Mouse (Mus musculus) liver, adult 2 months (tissue): ENCODE data around the gene Shroom1. TPM values are rescaled to one million over a fixed set of nuclear protein-coding genes. Genes with fewer than 3 reads are reported as not detected.

Experiments used
- DNase-seq: peaks from one replicate; pipeline ENCODE4 v3.0.0-alpha.2; 2011; ENCODE audit warnings: low read depth, low spot score; ENCODE audit errors: extremely low read depth
- H3K27ac ChIP-seq: fragments of 200-500 bp; replicated peaks from 2 replicates; pipeline ENCODE4 v1.5.1; 2012; ENCODE audit warnings: low read depth, mild to moderate bottlenecking, control low read depth, inconsistent platforms, low read length; ENCODE audit not compliant: insufficient read depth
- H3K27me3 ChIP-seq: fragments of 200-500 bp; 2 replicates; pipeline ENCODE4 v1.6.1; 2012; ENCODE audit warnings: mild to moderate bottlenecking, moderate library complexity, low read length, inconsistent platforms; ENCODE audit not compliant: control insufficient read depth, insufficient read depth
- H3K36me3 ChIP-seq: fragments of 200-500 bp; 2 replicates; pipeline ENCODE4 v1.6.1; 2012; ENCODE audit warnings: low read length, inconsistent platforms; ENCODE audit not compliant: control insufficient read depth, insufficient read depth
- H3K4me1 ChIP-seq: fragments of 200-500 bp; 2 replicates; pipeline ENCODE4 v1.6.1; 2011; ENCODE audit warnings: low read length; ENCODE audit not compliant: control insufficient read depth, insufficient read depth
- H3K4me3 ChIP-seq: fragments of 200-500 bp; 2 replicates; pipeline ENCODE4 v1.5.1; 2011; ENCODE audit warnings: low read depth, mild to moderate bottlenecking, control low read depth, low read length, moderate library complexity; ENCODE audit not compliant: insufficient read depth
- H3K79me2 ChIP-seq: fragments of 200-500 bp; 2 replicates; pipeline ENCODE4 v1.6.1; 2012; ENCODE audit warnings: inconsistent platforms, mild to moderate bottlenecking, low read length, moderate library complexity; ENCODE audit not compliant: control insufficient read depth, insufficient read depth
- H3K9ac ChIP-seq: fragments of 200-500 bp; 2 replicates; pipeline ENCODE4 v1.6.1; 2012; ENCODE audit warnings: low read depth, mild to moderate bottlenecking, control low read depth, inconsistent platforms, low read length
- CTCF ChIP-seq: fragments of 200-500 bp; IDR thresholded peaks from 2 replicates; pipeline ENCODE4 v1.5.1; 2011; ENCODE audit warnings: low read depth, low read length, control low read depth
- POLR2A ChIP-seq: fragments of 200-500 bp; IDR thresholded peaks from 2 replicates; pipeline ENCODE4 v1.6.1; 2011; ENCODE audit warnings: low read length, control low read depth; ENCODE audit not compliant: insufficient read depth; ENCODE audit errors: extremely low read depth
- WGBS: fragments of 180-500 bp; shearing (Covaris S2); methylation state at CpG from one replicate; pipeline ENCODE4 v1.1.7; 2018; 5-methylcytosine and 5-hydroxymethylcytosine counted together
- polyA plus RNA-seq: library from polyadenylated mRNA; depleted of rRNA; stranded (reverse); fragments of >200 nt; gene quantifications from 2 replicates; pipeline ENCODE4 v1.2.3, GENCODE M21; 2012
- total RNA-seq: library from RNA; depleted of rRNA; stranded (reverse); fragments of >200 nt; gene quantifications from 2 replicates; pipeline ENCODE4 v1.2.3, GENCODE M21; 2014

Shroom1 gene
- total and polyA plus RNA-seq, 2 experiments: 12.8 to 43.4 TPM

DNA sequence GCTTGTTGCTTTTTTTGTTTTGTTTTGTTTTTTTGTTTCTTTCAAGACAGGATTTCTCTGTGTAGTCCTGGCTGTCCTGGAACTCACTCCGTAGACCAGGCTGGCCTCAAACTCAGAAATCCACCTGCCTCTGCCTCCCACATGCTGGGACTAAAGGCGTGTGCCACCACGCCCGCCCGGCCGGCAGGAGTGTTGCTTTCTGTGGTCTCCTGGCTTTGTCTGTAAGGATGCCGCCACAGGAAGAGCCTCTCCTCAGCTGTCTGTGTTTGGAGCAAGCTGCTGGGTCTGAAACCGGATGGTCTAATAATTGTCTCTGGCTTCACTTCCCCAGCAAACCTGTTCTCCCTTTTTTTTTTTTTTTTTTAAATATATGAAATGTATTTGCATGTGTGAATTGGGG, 21.5 kb upstream of the Shroom1 start:
- Histone ChIP-seq H3K27me3 (no peaks in the 10 kb centered on the region), H3K27ac (no peak overlapping the region), H3K4me3 (no peak overlapping the region), H3K79me2 (no peaks in the 10 kb centered on the region), H3K9ac (no peak overlapping the region), H3K36me3 (no peaks in the 10 kb centered on the region), H3K4me1 (peaks cover 3% of the 10 kb centered on the region; the same call in 1 of the 2 replicates)
- no peak for DNase-seq
- no peak for TF ChIP-seq POLR2A
- no peak for TF ChIP-seq CTCF
- WGBS: 92% methylated on average over 8 of the region's 8 CpGs

DNA sequence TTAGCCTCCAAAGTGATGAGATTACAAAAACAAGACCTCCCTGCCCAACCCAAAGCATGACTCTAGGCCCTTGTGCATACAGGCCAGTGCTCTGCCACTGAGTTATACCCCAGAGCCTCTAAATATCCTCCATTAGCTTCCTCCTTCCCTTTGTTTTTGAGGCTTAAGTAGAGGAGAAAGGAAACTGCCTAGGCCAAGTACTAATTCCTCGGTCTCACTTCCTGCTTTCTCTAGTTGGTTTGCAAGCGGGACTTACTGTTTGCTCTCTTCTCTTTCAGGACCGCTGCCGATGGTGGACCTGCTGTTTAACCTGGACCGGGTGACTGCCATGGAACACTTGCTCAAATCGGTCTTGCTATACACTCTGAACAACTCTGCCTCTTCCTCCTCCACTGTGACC, 20.7 kb upstream of the Shroom1 start:
- TF ChIP-seq CTCF (no peak), POLR2A (no peak)
- DNase-seq: no peak

DNA sequence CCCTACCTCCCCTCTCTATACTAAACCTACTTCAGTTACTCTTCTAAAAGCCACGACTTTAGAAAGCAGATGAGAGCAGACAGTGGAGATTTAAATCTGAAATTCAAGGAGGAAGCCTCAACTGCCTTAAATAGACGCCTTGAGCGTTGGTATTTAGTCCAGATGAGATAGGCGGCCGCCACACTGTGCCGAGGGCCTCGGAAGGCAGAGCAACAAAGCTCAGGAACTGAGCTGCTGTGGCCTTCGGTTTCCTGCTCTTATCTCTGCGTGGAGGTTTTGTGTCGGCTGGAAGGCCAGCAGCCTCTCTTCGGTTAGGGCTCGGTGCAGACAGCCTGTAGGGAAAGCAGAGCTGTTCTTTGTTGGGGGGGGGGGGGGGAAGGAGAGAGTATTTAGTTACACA, 15.1 kb upstream of the Shroom1 start:
- no peak overlapping the region for H3K9ac ChIP-seq
- TF ChIP-seq CTCF (no peak), POLR2A (no peak)
- H3K79me2 ChIP-seq: no peaks in the 10 kb centered on the region
- H3K27ac ChIP-seq: no peak overlapping the region
- no peaks in the 10 kb centered on the region for H3K27me3 ChIP-seq
- no peak overlapping the region for H3K4me3 ChIP-seq
- DNase-seq: no peak
- WGBS: 52% methylated on average over 12 of the region's 12 CpGs
- H3K36me3 ChIP-seq: no peaks in the 10 kb centered on the region
- peaks cover 10% of the 10 kb centered on the region for H3K4me1 ChIP-seq

More for the DNA sequence above, 20.7 kb upstream of the Shroom1 start:
- WGBS: 78% methylated on average over 6 of the region's 6 CpGs
- Histone ChIP-seq H3K4me1 (peaks cover 3% of the 10 kb centered on the region; the same call in 1 of the 2 replicates), H3K4me3 (no peak overlapping the region), H3K27me3 (no peaks in the 10 kb centered on the region), H3K79me2 (no peaks in the 10 kb centered on the region), H3K9ac (no peak overlapping the region), H3K36me3 (no peaks in the 10 kb centered on the region), H3K27ac (no peak overlapping the region)

DNA sequence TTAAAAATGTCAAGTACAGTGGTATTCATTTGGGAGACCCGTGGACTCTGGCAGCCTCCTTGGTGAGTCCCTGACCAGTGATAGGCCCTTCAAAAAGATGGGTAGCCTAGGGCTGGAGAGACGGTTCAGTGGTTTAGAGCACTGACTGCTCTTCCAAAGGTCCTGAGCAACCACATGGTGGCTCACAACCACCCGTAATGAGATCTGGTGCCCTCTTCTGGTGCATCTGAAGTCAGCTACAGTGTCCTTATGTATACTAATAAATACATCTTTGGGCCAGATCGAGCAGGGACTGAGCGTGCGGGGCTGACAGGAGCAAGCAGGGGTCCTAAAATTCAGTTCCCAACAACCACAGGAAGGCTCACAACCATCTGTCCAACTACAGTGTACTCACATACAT, 13.1 kb upstream of the Shroom1 start:
- no peaks in the 10 kb centered on the region for H3K36me3 ChIP-seq
- DNase-seq: peak; percentile 44
- TF ChIP-seq CTCF: peak; percentile 62
- TF ChIP-seq POLR2A: no peak
- no peak overlapping the region for H3K4me3 ChIP-seq
- H3K27me3 ChIP-seq: no peaks in the 10 kb centered on the region
- 17% methylated on average over 6 of the region's 6 CpGs for WGBS
- H3K4me1 ChIP-seq: peaks cover 14% of the 10 kb centered on the region
- no peak overlapping the region for H3K27ac ChIP-seq
- H3K9ac ChIP-seq: no peak overlapping the region
- H3K79me2 ChIP-seq: no peaks in the 10 kb centered on the region

DNA sequence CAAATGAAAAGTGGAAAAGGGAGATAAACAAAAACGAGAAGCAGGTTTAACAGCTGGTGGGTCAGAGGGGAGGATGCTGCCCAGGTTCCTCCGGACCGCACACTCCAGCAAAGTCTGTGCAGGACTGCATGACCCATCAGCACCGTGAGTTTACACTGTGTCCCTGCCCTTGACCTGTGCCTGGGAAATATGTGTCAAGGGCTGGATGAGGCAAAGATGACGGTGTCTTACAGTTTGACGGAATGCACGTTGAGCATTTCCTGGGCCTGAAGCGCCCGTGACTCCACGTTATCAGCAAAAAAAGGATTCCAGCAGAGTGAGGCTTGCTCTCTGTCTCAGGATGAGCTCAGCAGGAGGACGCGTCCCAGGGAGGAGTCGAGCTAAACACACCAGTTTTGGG, 11.4 kb upstream of the Shroom1 start:
- 16% methylated on average over 13 of the region's 13 CpGs for WGBS
- H3K27ac ChIP-seq: 0 out of 2 replicates have a peak overlapping the region, but pooled peaks have one; percentile 8

DNA sequence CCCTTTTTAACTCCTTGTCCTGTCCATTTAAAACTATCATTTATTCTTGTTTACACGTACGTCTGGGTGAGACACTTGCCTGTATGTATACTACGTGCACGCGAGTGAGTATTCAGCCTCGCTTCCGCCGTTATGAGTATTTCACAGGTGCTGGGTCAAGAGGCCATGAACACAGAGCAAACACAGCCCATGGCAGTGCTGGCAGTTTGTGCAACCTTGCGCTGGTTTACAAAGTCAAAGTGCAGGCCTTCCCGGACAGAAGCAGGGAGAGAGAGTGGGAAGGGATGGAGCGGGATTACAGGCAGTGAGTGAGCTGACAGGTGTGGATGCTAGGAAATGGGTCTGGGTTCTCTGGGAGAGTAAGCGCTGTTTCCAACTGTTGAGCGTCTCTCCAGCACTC, 10.8 kb upstream of the Shroom1 start:
- Histone ChIP-seq H3K79me2 (no peaks in the 10 kb centered on the region), H3K4me3 (no peak overlapping the region), H3K4me1 (peaks cover 34% of the 10 kb centered on the region), H3K36me3 (no peaks in the 10 kb centered on the region), H3K27ac (peak overlapping the region; percentile 19; the same call in 1 of the 2 replicates), H3K27me3 (no peaks in the 10 kb centered on the region), H3K9ac (no peak overlapping the region)
- DNase-seq: peak; percentile 96
- TF ChIP-seq CTCF (no peak), POLR2A (no peak)
- WGBS: 25% methylated on average over 13 of the region's 13 CpGs

More for the DNA sequence above, 11.4 kb upstream of the Shroom1 start:
- H3K79me2 ChIP-seq: no peaks in the 10 kb centered on the region
- H3K36me3 ChIP-seq: no peaks in the 10 kb centered on the region
- no peak overlapping the region for H3K9ac ChIP-seq
- no peak for TF ChIP-seq POLR2A
- TF ChIP-seq CTCF: no peak
- no peak overlapping the region for H3K4me3 ChIP-seq
- H3K4me1 ChIP-seq: peaks cover 28% of the 10 kb centered on the region
- no peaks in the 10 kb centered on the region for H3K27me3 ChIP-seq
- peak; percentile 68 for DNase-seq
